Mouse (Mus musculus): Measurements from ENCODE around the gene Olfr532.

GRCm38 (mm10) chr7:140443141-140443540, 21.7 kb upstream of the Olfr532 start:
- TF ChIP-seq CTCF (conservative IDR thresholded peaks at IDR 0.05; ENCODE audit: insufficient read depth, insufficient read length, low read depth, low read length) (no peak), POLR2A (IDR thresholded peaks at IDR 0.05; ENCODE audit: low read depth, low read length) (no peak)

Data from kidney, adult 2 months (tissue).